Mouse (Mus musculus): Measurements from ENCODE around the gene Cckbr. TPM values are rescaled to one million over a fixed set of nuclear protein-coding genes. Genes with fewer than 3 reads are reported as not detected.

The Cckbr gene
- polyA plus RNA-seq, 1 experiment from 2014 or later, result 0.92 TPM

DNA sequence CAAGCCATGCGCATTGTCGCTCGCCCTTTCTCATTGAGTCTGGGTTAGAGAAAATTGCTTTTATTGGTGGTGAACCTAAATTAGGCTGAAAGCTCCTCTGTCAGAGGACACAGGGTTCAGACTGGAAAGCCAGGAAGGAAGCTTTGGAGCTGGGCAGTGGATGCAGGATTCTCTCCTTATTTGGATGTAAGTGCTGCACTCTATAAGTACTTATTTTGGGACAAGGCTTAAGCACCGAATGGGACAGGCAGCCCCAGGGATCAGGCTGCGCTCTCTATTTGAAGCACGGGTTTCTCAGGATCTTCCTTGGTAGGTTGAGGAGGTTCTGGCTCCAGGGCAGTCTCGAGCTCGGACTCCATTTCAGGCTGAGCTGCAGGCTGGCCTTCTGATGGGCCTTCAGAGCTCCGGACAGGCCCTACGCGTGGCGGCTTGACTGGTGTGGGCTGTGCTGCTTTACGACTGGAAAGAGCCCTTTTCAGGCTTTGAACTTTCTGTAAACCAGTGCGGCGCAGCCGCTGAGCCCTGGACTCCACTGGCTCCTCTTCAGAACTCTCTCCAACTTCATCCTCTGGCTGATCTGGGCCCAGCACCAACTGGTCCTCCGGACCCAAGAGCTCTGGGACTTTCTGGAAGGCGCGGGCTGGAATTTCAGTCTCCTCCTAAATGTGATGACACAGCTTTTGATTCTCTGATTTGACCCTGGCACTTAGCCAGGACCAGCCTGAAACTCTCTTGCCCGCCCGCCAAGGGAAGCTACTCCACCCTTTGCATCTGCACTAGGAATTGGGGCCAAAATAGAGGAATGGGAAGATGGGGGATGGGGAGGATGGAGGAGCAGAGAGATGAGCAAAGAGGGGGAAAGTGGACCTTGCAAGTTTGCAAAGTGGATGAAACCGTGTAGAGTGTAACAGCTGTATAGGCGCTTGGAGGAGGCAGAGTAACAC is 55.3 kb downstream of the Cckbr start:
- Histone ChIP-seq H3K9ac (no peak overlapping the region; the same call in 1 of the 2 replicates), H3K9me3 (replicated peaks) (no peaks in the 10 kb centered on the region), H3K4me1 (peaks cover 19% of the 10 kb centered on the region), H3K4me3 (peak overlapping the region; percentile 45), H3K27me3 (peaks cover 13% of the 10 kb centered on the region), H3K4me2 (replicated peaks) (peak overlapping the region; percentile 75), H3K27ac (peak overlapping the region; percentile 17; the same call in 1 of the 2 replicates), H3K36me3 (no peaks in the 10 kb centered on the region)
- 63% methylated on average over 23 of the region's 23 CpGs for WGBS
- peak; percentile 9 for ATAC-seq (ENCODE audit: low FRiP score)

DNA sequence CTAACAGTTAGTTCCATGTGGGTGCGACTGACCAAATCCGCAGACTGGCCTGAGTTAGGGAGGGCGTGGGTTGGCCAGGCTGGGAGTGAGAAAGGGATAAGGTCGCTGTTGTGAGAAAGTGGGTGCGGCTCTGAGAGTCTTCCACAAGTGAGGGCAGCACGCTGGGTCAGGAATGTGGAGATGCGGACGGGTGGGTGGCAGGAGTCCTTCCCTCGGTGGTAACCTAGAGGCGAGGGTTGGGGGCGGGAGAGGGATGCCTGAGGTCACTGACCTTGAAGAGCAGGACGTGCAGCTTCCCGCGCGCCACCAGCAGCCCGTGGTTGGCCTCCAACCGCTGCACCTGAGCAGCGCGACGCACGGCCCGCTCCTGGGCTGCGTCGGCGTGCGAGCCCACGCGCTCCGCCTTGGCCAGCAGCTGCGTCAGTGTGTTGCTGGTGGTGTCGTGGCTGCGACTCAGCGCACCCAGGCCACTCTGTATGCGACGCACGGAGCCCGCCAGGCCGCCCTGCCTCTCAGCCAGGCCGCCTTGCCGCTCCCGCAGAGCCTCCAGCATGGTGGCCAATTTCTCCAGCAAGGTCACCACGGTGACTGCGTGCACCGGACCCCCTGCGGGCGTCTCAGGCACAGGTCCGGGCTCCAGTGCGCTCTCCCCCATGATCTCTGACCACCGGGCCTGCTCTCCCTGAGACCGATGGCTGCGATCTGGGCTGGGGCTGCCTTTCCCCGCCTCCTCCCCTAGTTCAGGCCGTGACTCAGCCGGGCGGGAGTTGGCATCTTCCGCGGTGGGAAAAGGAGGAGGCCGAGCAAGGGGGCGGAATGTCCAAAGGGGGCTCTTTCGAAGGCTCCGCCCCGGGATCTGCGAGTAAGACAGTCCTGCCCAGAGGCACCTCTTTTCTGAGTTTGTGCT is 56.2 kb downstream of the Cckbr start, which contains the start of gene Cavin3:
TSS of gene Cavin3 (minus strand) at position 796 of the 907 bp plus-strand sequence.
- H3K27me3 ChIP-seq, result peaks cover 13% of the 10 kb centered on the region
- peak within 1 kb of the TSS; percentile 45 for H3K4me3 ChIP-seq
- H3K4me2 ChIP-seq (replicated peaks), result peak within 1 kb of the TSS; percentile 75
- H3K27ac ChIP-seq, result peak within 1 kb of the TSS; percentile 69
- H3K36me3 ChIP-seq, result no peaks in the 10 kb centered on the region
- H3K9me3 ChIP-seq (replicated peaks), result no peaks in the 10 kb centered on the region
- 3% methylated on average over 61 of the region's 63 CpGs for WGBS
- peaks cover 19% of the 10 kb centered on the region for H3K4me1 ChIP-seq
- ATAC-seq (ENCODE audit: low FRiP score), result peak; percentile 87
- peak within 1 kb of the TSS; percentile 72 for H3K9ac ChIP-seq

DNA sequence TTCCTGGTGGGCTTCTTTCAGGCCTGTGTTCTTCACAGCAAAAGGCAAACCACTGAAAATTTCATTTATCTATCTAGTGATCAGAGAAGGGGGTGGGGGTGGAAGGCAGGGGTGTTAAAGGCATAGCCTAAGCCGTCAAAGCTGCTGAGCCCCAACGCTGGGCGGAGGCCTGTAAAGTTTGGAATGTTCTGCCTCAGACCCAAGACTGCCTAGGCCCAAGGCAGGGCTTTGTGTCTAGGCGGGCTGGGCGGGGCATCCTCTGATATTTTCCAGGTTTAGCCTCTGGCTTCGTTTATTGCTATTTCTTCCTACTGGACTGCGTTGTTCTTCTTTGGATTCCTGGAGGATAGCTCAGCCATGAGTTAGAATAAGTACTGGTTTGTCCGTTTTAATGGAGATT is 56.9 kb downstream of the Cckbr start:
- peak; percentile 18; the same call in 1 of the 2 replicates for ATAC-seq (ENCODE audit: low FRiP score)
- peak overlapping the region; percentile 75 for H3K4me2 ChIP-seq (replicated peaks)
- H3K27ac ChIP-seq, result no peak overlapping the region
- H3K9me3 ChIP-seq (replicated peaks), result no peaks in the 10 kb centered on the region
- peak overlapping the region; percentile 72 for H3K9ac ChIP-seq
- 47% methylated on average over 8 of the region's 8 CpGs for WGBS
- peak overlapping the region; percentile 45 for H3K4me3 ChIP-seq
- no peaks in the 10 kb centered on the region for H3K36me3 ChIP-seq
- H3K4me1 ChIP-seq, result peaks cover 19% of the 10 kb centered on the region
- peaks cover 13% of the 10 kb centered on the region for H3K27me3 ChIP-seq

DNA sequence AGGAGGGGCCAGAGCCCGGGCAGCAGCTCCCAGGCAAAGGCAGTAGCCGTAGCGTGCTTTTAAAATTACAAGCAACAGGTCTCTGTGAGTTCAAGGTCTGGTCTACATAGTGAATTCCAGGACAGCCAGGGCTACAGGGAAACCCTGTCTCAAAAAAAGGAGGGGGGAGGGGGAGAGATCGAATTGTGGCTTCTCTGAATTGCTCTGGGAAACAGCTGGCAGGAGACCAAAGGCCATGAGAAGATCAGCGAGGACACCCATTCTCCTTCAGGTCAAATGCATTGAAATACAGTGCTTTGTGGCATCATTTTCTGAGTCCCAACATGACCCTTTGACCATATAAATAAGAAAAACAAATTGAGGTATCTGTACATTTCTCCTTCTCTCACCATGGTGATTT is 59.5 kb downstream of the Cckbr start:
- H3K9me3 ChIP-seq (replicated peaks), result no peaks in the 10 kb centered on the region
- peaks cover 16% of the 10 kb centered on the region for H3K4me1 ChIP-seq
- no peak overlapping the region for H3K27ac ChIP-seq
- H3K27me3 ChIP-seq, result peaks cover 13% of the 10 kb centered on the region
- 75% methylated on average over 5 of the region's 5 CpGs for WGBS
- no peak for ATAC-seq (ENCODE audit: low FRiP score)
- no peak overlapping the region for H3K9ac ChIP-seq
- H3K4me3 ChIP-seq, result no peak overlapping the region
- no peaks in the 10 kb centered on the region for H3K36me3 ChIP-seq
- H3K4me2 ChIP-seq (replicated peaks), result no peak overlapping the region

DNA sequence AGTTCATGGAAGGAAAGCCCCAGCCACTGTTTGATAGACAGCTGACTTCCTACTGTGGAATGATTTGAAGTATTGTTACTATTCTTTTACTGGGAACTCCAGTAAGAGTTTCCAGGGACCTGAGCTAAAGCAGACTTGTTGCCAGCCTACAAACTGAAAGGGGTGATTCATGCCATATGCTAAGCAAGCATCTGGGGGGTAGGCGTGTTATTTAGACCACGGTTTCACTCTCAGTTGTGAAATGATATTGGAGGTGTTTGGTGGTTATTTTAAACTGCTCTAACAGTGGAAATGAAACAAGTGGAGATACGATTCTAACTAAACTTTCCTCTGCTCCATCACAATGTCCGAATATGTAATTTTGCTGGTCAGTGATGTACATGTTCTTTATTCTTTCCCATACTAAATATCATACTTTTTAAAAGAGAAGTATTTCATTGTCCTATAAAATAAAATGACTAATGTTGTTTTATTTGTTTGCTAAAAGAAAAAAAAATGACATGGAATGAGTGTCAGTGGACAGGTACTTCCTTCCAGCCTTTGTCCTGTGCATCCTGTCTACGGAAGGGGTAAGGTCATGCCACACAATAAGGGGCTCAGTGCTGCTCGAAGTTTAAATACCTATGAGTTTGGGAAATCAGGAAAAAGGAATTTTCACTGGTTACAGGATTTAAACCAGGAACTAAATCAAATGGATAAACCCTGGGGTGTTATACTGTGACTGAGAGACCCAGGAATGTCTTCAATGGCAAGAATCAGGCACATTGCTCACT is 61.8 kb downstream of the Cckbr start:
- Histone ChIP-seq H3K4me2 (replicated peaks) (no peak overlapping the region), H3K9ac (no peak overlapping the region), H3K27me3 (peaks cover 3% of the 10 kb centered on the region), H3K4me3 (no peak overlapping the region), H3K9me3 (replicated peaks) (no peaks in the 10 kb centered on the region), H3K36me3 (no peaks in the 10 kb centered on the region), H3K27ac (no peak overlapping the region), H3K4me1 (peaks cover 3% of the 10 kb centered on the region)
- ATAC-seq (ENCODE audit: low FRiP score), result no peak
- 86% methylated on average over 6 of the region's 6 CpGs for WGBS

DNA sequence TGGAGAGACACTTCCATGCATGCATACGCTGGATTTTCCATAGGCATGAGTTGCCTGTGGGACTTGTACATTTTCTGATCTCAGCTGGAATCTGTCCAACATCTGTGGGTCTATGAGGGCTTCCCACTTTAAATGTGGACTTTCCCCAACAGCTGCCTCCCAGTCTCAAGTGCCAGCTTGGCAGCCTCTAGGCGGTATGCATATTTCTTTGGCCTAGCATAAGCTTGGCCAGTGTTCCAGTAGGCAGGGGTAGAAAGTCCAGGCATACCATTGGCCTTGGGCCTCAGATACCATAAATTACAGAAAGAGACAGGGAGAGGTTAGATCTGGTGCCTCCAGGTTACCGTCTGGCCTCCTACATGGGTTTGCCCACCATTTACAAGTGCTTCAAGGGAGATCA is 72.3 kb downstream of the Cckbr start:
- H3K9ac ChIP-seq, result no peak overlapping the region
- H3K4me1 ChIP-seq, result no peaks in the 10 kb centered on the region
- no peaks in the 10 kb centered on the region for H3K9me3 ChIP-seq (replicated peaks)
- H3K27ac ChIP-seq, result no peak overlapping the region
- H3K4me2 ChIP-seq (replicated peaks), result no peak overlapping the region
- H3K36me3 ChIP-seq, result no peaks in the 10 kb centered on the region
- no peak for ATAC-seq (ENCODE audit: low FRiP score)
- 89% methylated on average over 3 of the region's 3 CpGs for WGBS
- no peaks in the 10 kb centered on the region for H3K27me3 ChIP-seq
- H3K4me3 ChIP-seq, result no peak overlapping the region

DNA sequence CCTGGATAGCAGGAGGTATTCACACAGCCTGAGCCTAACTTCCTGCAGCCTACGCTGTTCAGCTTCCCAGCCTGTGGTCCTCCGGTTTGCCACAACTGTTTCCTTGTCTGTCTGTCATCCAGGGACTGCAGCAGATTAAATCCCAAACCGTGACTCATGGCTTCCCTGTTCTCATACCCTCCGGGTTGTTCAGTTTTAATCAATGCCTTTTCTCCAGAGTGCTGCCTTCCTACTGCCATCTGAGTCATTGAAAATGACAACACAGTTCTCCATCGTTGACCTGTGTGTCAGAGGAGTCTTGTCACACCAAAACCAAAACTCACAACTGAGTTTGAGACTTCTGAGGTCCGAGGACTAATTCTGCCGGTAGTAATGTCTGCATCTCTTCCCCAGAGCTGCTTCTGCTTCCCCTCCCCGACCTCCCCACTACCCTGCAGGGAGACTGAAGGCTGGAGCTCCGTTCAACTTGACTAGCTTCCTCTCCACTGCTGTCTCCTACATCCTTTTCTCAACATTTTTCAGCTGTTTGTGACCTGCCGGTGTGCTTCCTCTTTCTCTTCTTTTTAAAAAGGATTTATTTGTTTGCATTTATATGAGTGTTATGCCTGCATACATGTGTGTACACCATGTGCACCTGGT is 73.4 kb downstream of the Cckbr start:
- H3K27me3 ChIP-seq, result no peaks in the 10 kb centered on the region
- WGBS, result 59% methylated on average over 10 of the region's 10 CpGs

DNA sequence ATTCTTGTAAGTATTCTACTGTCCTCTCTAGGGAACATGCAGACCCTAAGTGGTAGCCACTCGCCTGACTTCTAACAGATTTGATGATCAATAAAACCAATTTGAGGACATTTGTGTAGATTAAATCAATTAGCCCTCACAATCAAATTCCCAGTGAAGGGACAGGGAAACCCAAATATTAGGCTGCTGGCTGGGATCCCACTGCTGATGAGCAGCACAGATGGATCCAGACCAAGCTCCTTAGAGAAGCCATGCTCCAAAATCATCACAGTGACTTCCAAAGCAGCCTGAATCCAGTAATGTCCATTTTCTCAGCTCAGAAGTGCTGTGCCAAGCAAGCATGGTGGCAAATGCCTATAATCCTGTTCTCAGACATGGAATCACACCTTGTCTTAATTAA is 74.1 kb downstream of the Cckbr start:
- no peaks in the 10 kb centered on the region for H3K9me3 ChIP-seq (replicated peaks)
- no peak overlapping the region for H3K4me2 ChIP-seq (replicated peaks)
- no peaks in the 10 kb centered on the region for H3K27me3 ChIP-seq
- H3K27ac ChIP-seq, result no peak overlapping the region
- H3K4me1 ChIP-seq, result no peaks in the 10 kb centered on the region
- 94% methylated on average over 1 of the region's 1 CpGs for WGBS
- H3K9ac ChIP-seq, result no peak overlapping the region
- no peak for ATAC-seq (ENCODE audit: low FRiP score)
- H3K36me3 ChIP-seq, result no peaks in the 10 kb centered on the region
- H3K4me3 ChIP-seq, result no peak overlapping the region

More for the DNA sequence above, 73.4 kb downstream of the Cckbr start:
- Histone ChIP-seq H3K9me3 (replicated peaks) (no peaks in the 10 kb centered on the region), H3K36me3 (no peaks in the 10 kb centered on the region), H3K4me2 (replicated peaks) (no peak overlapping the region), H3K27ac (no peak overlapping the region), H3K9ac (no peak overlapping the region), H3K4me3 (no peak overlapping the region), H3K4me1 (no peaks in the 10 kb centered on the region)
- no peak for ATAC-seq (ENCODE audit: low FRiP score)

DNA sequence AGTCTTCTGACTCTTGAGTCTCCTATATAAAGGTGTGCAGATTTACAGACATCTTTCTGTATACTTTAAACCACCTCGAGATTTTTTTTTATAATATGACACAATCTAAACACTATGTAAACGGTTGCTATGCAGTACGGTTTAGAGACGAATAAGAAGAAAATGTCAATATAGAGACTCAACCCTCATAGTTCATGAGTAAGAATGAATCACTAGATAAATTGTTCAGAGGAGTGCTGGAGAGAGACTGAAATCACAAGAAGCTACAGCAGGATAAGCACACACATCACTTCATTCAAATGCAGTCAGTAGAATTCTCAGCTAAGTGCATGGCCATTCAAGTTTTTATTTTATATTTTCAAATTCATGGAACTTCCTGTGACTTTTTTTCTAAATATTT is 76.5 kb downstream of the Cckbr start:
- no peak overlapping the region for H3K4me2 ChIP-seq (replicated peaks)
- no peaks in the 10 kb centered on the region for H3K4me1 ChIP-seq
- H3K27me3 ChIP-seq, result no peaks in the 10 kb centered on the region
- no peaks in the 10 kb centered on the region for H3K9me3 ChIP-seq (replicated peaks)
- H3K4me3 ChIP-seq, result no peak overlapping the region
- no peak for ATAC-seq (ENCODE audit: low FRiP score)
- H3K9ac ChIP-seq, result no peak overlapping the region
- 93% methylated on average over 4 of the region's 4 CpGs for WGBS
- H3K27ac ChIP-seq, result no peak overlapping the region
- H3K36me3 ChIP-seq, result no peaks in the 10 kb centered on the region

DNA sequence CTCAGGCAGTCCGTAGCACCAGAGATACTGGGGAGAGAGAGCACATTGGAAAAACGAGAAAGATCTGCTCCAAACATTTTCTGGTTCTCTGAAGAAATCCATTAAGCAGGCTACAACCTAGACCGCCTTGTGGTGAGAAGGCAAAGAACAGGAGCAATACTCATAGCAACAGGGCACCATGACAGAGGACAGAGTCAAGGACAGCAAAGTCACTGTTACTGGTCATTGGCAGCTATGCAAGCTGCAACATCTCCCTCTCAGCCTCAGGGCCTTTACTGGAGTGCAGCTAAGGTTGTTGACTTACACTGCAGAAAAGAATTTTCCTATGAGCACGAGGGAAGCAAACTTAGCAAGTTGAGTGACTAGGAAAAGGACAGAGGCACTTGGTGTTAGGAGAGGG is 81.7 kb downstream of the Cckbr start:
- no peaks in the 10 kb centered on the region for H3K27me3 ChIP-seq

DNA sequence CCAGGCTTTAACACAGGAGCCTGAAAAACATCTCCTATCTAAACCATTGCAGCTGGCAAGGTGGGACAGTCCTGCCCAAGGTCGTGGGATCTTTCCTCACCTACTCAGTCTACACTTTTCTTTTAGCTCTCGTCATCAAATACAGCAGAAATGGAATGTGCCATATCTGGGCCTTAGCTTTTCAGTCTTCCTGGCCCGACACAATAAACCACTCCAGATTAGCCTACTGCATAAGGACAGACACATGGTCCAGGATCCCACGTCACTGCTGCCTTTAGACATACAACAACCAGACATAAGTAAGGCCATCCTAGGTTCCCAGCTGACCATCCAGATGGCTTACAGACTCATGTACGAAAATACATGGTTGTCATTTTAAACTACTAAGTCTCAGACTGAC is 84.6 kb downstream of the Cckbr start:
- H3K4me1 ChIP-seq, result peaks cover 4% of the 10 kb centered on the region
- H3K27me3 ChIP-seq, result no peaks in the 10 kb centered on the region
- no peak overlapping the region for H3K27ac ChIP-seq
- no peak overlapping the region for H3K9ac ChIP-seq
- no peaks in the 10 kb centered on the region for H3K9me3 ChIP-seq (replicated peaks)
- H3K36me3 ChIP-seq, result no peaks in the 10 kb centered on the region
- no peak for ATAC-seq (ENCODE audit: low FRiP score)
- H3K4me3 ChIP-seq, result no peak overlapping the region
- WGBS, result 81% methylated on average over 5 of the region's 5 CpGs
- H3K4me2 ChIP-seq (replicated peaks), result no peak overlapping the region

More for the DNA sequence above, 81.7 kb downstream of the Cckbr start:
- no peak overlapping the region for H3K9ac ChIP-seq
- ATAC-seq (ENCODE audit: low FRiP score), result no peak
- no peaks in the 10 kb centered on the region for H3K9me3 ChIP-seq (replicated peaks)
- no peak overlapping the region for H3K4me3 ChIP-seq
- H3K4me2 ChIP-seq (replicated peaks), result no peak overlapping the region
- no peak overlapping the region for H3K27ac ChIP-seq
- 78% methylated on average over 4 of the region's 4 CpGs for WGBS
- H3K4me1 ChIP-seq, result no peaks in the 10 kb centered on the region
- no peaks in the 10 kb centered on the region for H3K36me3 ChIP-seq
